Mouse (Mus musculus) liver, embryonic 12.5 days (tissue): ENCODE measurements around the gene Nlrp3. TPM values are rescaled to one million over a fixed set of nuclear protein-coding genes. Genes with fewer than 3 reads are reported as not detected.

ENCODE experiments used
- ATAC-seq: fragments of 200-750 bp; cut with Nextera tagmentation; 2 replicates; pipeline ENCODE4 v1.8.0; 2017; ENCODE audit warnings: moderate number of reproducible peaks, mild to moderate bottlenecking, moderate library complexity
- H3K27ac ChIP-seq: fragments of 300-500 bp; sonication (generic); 2 replicates; pipeline ENCODE4 v1.5.1; 2016; ENCODE audit warnings: mild to moderate bottlenecking
- H3K27me3 ChIP-seq: fragments of 300-500 bp; sonication (generic); replicated peaks from 2 replicates; pipeline ENCODE4 v1.6.1; 2016; ENCODE audit warnings: mild to moderate bottlenecking, moderate library complexity
- H3K36me3 ChIP-seq: fragments of 300-500 bp; sonication (generic); 2 replicates; pipeline ENCODE4 v1.6.1; 2016; ENCODE audit warnings: mild to moderate bottlenecking, moderate library complexity
- H3K4me1 ChIP-seq: fragments of 300-500 bp; sonication (generic); 2 replicates; pipeline ENCODE4 v1.6.1; 2016
- H3K4me2 ChIP-seq: fragments of 300-500 bp; sonication (generic); 2 replicates; pipeline ENCODE4 v1.6.1; 2016; ENCODE audit warnings: mild to moderate bottlenecking, moderate library complexity
- H3K4me3 ChIP-seq: fragments of 300-500 bp; sonication (generic); 2 replicates; pipeline ENCODE4 v1.5.1; 2016; ENCODE audit warnings: mild to moderate bottlenecking, moderate library complexity
- H3K9ac ChIP-seq: fragments of 300-500 bp; sonication (generic); 2 replicates; pipeline ENCODE4 v1.6.1; 2016; ENCODE audit warnings: mild to moderate bottlenecking, moderate library complexity
- H3K9me3 ChIP-seq: fragments of 300-500 bp; sonication (generic); replicated peaks from 2 replicates; pipeline ENCODE4 v1.6.1; 2016; ENCODE audit warnings: mild to moderate bottlenecking, moderate library complexity
- WGBS: fragments of 180-500 bp; shearing (Covaris S2); methylation state at CpG from one replicate; pipeline ENCODE4 v1.1.7; 2016; ENCODE audit not compliant: insufficient replicate concordance; 5-methylcytosine and 5-hydroxymethylcytosine counted together
- polyA plus RNA-seq: library from polyadenylated mRNA; unstranded; fragments of >200 nt; fragmentation: Nextera tagmentation; extraction: Ambion mirVana; gene quantifications from 2 replicates; pipeline ENCODE4 v1.2.1, GENCODE M21; 2016

The Nlrp3 gene
- polyA plus RNA-seq, 1 experiment from 2014 or later = 0.43 TPM

GRCm38 (mm10) chr11:59514789-59515188, 26.6 kb upstream of the Nlrp3 start:
- peak overlapping the region; percentile 26; the same call in 1 of the 2 replicates for H3K27ac ChIP-seq
- no peak for ATAC-seq
- WGBS = 30% methylated on average over 3 of the region's 3 CpGs

GRCm38 (mm10) chr11:59517441-59517840, 23.9 kb upstream of the Nlrp3 start:
- Histone ChIP-seq H3K36me3 (no peaks in the 10 kb centered on the region), H3K4me3 (no peak overlapping the region), H3K4me2 (no peak overlapping the region), H3K27me3 (peaks cover 3% of the 10 kb centered on the region; the same call in 1 of the 2 replicates), H3K27ac (no peak overlapping the region), H3K4me1 (0 out of 2 replicates have a peak, but pooled peaks cover 3% of the 10 kb centered on the region), H3K9ac (no peak overlapping the region), H3K9me3 (no peaks in the 10 kb centered on the region)
- 64% methylated on average over 1 of the region's 1 CpGs for WGBS
- no peak for ATAC-seq

More at GRCm38 (mm10) chr11:59514789-59515188, 26.6 kb upstream of the Nlrp3 start:
- H3K4me3 ChIP-seq = no peak overlapping the region
- H3K4me1 ChIP-seq = 0 out of 2 replicates have a peak, but pooled peaks cover 3% of the 10 kb centered on the region
- no peak overlapping the region for H3K9ac ChIP-seq
- H3K9me3 ChIP-seq = no peaks in the 10 kb centered on the region
- H3K27me3 ChIP-seq = no peaks in the 10 kb centered on the region; the same call in 1 of the 2 replicates
- H3K4me2 ChIP-seq = no peak overlapping the region
- no peaks in the 10 kb centered on the region for H3K36me3 ChIP-seq

- Histone ChIP-seq H3K4me2 (no peak overlapping the region), H3K4me3 (no peak overlapping the region), H3K9me3 (no peaks in the 10 kb centered on the region), H3K9ac (no peak overlapping the region), H3K27me3 (peaks cover 3% of the 10 kb centered on the region; the same call in 1 of the 2 replicates), H3K36me3 (no peaks in the 10 kb centered on the region), H3K27ac (no peak overlapping the region), H3K4me1 (0 out of 2 replicates have a peak, but pooled peaks cover 3% of the 10 kb centered on the region)
- 41% methylated on average over 10 of the region's 10 CpGs for WGBS
- ATAC-seq = no peak
Observed at GRCm38 (mm10) chr11:59518226-59518625, 23.1 kb upstream of the Nlrp3 start.

- ATAC-seq = no peak
Observed at GRCm38 (mm10) chr11:59519741-59520495, 21.4 kb upstream of the Nlrp3 start.

GRCm38 (mm10) chr11:59524150-59524549, 17.2 kb upstream of the Nlrp3 start:
- ATAC-seq = no peak
- no peak overlapping the region for H3K27ac ChIP-seq
- no peaks in the 10 kb centered on the region for H3K4me1 ChIP-seq
- H3K4me2 ChIP-seq = no peak overlapping the region
- peaks cover 7% of the 10 kb centered on the region for H3K27me3 ChIP-seq
- H3K36me3 ChIP-seq = no peaks in the 10 kb centered on the region
- H3K9ac ChIP-seq = no peak overlapping the region
- no peak overlapping the region for H3K4me3 ChIP-seq
- WGBS = 81% methylated on average over 2 of the region's 2 CpGs
- peaks cover 4% of the 10 kb centered on the region; the same call in 1 of the 2 replicates for H3K9me3 ChIP-seq

More at GRCm38 (mm10) chr11:59519741-59520495, 21.4 kb upstream of the Nlrp3 start:
- Histone ChIP-seq H3K27ac (no peak overlapping the region), H3K4me1 (0 out of 2 replicates have a peak, but pooled peaks cover 3% of the 10 kb centered on the region), H3K4me2 (no peak overlapping the region), H3K27me3 (peaks cover 3% of the 10 kb centered on the region; the same call in 1 of the 2 replicates), H3K9ac (no peak overlapping the region), H3K36me3 (no peaks in the 10 kb centered on the region), H3K9me3 (peaks cover 4% of the 10 kb centered on the region; the same call in 1 of the 2 replicates), H3K4me3 (no peak overlapping the region)
- 61% methylated on average over 6 of the region's 6 CpGs for WGBS

- no peak overlapping the region for H3K4me3 ChIP-seq
- H3K27me3 ChIP-seq = peaks cover 7% of the 10 kb centered on the region
- H3K9me3 ChIP-seq = peaks cover 4% of the 10 kb centered on the region; the same call in 1 of the 2 replicates
- H3K9ac ChIP-seq = no peak overlapping the region
- no peaks in the 10 kb centered on the region for H3K4me1 ChIP-seq
- ATAC-seq = no peak
- no peak overlapping the region for H3K4me2 ChIP-seq
- no peaks in the 10 kb centered on the region for H3K36me3 ChIP-seq
- no peak overlapping the region for H3K27ac ChIP-seq
- 6% methylated on average over 10 of the region's 10 CpGs for WGBS
Observed at GRCm38 (mm10) chr11:59525237-59525636, 16.1 kb upstream of the Nlrp3 start.

- peaks cover 4% of the 10 kb centered on the region; the same call in 1 of the 2 replicates for H3K9me3 ChIP-seq
- 44% methylated on average over 8 of the region's 8 CpGs for WGBS
- peaks cover 4% of the 10 kb centered on the region for H3K27me3 ChIP-seq
- no peak within 1 kb of the TSS for H3K4me3 ChIP-seq
- no peaks in the 10 kb centered on the region for H3K4me1 ChIP-seq
- no peaks in the 10 kb centered on the region for H3K36me3 ChIP-seq
- H3K27ac ChIP-seq = no peak within 1 kb of the TSS
- no peak within 1 kb of the TSS for H3K9ac ChIP-seq
- no peak within 1 kb of the TSS for H3K4me2 ChIP-seq
- ATAC-seq = no peak
Observed at GRCm38 (mm10) chr11:59526472-59527080, 14.8 kb upstream of the Nlrp3 start, which contains the start of gene Zkscan17. Gene Zkscan17, minus strand, starts transcription at chr11:59526751.

- 71% methylated on average over 5 of the region's 5 CpGs for WGBS
- H3K36me3 ChIP-seq = no peaks in the 10 kb centered on the region
- H3K4me1 ChIP-seq = no peaks in the 10 kb centered on the region
- no peak overlapping the region for H3K9ac ChIP-seq
- ATAC-seq = no peak
- no peak overlapping the region for H3K27ac ChIP-seq
- peaks cover 4% of the 10 kb centered on the region for H3K27me3 ChIP-seq
- H3K4me2 ChIP-seq = no peak overlapping the region
- no peaks in the 10 kb centered on the region for H3K9me3 ChIP-seq
- no peak overlapping the region for H3K4me3 ChIP-seq
Observed at GRCm38 (mm10) chr11:59530221-59530620, 11.1 kb upstream of the Nlrp3 start.

- 58% methylated on average over 6 of the region's 6 CpGs for WGBS
- no peaks in the 10 kb centered on the region for H3K9me3 ChIP-seq
- H3K4me2 ChIP-seq = no peak overlapping the region
- H3K4me1 ChIP-seq = no peaks in the 10 kb centered on the region
- no peak overlapping the region for H3K4me3 ChIP-seq
- no peak overlapping the region for H3K27ac ChIP-seq
- H3K27me3 ChIP-seq = peaks cover 4% of the 10 kb centered on the region
- no peak overlapping the region for H3K9ac ChIP-seq
- no peaks in the 10 kb centered on the region for H3K36me3 ChIP-seq
- ATAC-seq = no peak
Observed at GRCm38 (mm10) chr11:59530870-59531535, 10.4 kb upstream of the Nlrp3 start.

GRCm38 (mm10) chr11:59531562-59531961, 9.8 kb upstream of the Nlrp3 start:
- ATAC-seq = no peak
- Histone ChIP-seq H3K4me1 (no peaks in the 10 kb centered on the region), H3K36me3 (no peaks in the 10 kb centered on the region), H3K4me3 (no peak overlapping the region), H3K4me2 (no peak overlapping the region), H3K9ac (no peak overlapping the region), H3K27ac (no peak overlapping the region), H3K9me3 (no peaks in the 10 kb centered on the region), H3K27me3 (peaks cover 4% of the 10 kb centered on the region)
- 79% methylated on average over 5 of the region's 5 CpGs for WGBS

GRCm38 (mm10) chr11:59537218-59538130, 3.9 kb upstream of the Nlrp3 start:
- 60% methylated on average over 16 of the region's 16 CpGs for WGBS
- Histone ChIP-seq H3K9ac (no peak overlapping the region), H3K4me1 (no peaks in the 10 kb centered on the region), H3K9me3 (no peaks in the 10 kb centered on the region), H3K4me3 (no peak overlapping the region), H3K27ac (no peak overlapping the region), H3K36me3 (no peaks in the 10 kb centered on the region), H3K27me3 (no peaks in the 10 kb centered on the region), H3K4me2 (no peak overlapping the region)
- ATAC-seq = no peak
